Mouse (Mus musculus): Measurements from ENCODE around the gene Pigs.
A peak's percentile ranks its signal among the peaks of the same experiment; 100 is the strongest.

Gene Pigs

DNA sequence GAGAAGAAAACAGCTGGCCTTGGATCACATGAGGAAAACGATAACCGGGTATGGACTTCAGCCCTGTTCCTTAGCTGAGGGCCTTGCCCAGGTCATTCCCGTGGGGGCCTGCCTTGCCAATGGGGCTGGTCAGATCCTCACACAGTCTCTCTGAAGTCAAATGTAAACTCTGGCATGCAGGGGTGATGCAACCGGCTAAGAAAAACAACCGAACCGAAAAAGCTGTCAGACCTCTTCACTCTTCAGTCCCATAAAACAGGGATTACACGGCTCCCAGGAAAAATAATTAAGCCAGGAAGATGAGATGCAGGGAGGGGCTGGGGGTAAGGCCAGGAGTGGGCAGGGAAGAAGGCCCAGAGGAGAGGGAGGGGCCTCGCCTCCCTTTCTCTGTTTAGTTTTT, 35.9 kb downstream of the Pigs start:
- no peak for DNase-seq (ENCODE audit: low spot score in 2 of 2)

DNA sequence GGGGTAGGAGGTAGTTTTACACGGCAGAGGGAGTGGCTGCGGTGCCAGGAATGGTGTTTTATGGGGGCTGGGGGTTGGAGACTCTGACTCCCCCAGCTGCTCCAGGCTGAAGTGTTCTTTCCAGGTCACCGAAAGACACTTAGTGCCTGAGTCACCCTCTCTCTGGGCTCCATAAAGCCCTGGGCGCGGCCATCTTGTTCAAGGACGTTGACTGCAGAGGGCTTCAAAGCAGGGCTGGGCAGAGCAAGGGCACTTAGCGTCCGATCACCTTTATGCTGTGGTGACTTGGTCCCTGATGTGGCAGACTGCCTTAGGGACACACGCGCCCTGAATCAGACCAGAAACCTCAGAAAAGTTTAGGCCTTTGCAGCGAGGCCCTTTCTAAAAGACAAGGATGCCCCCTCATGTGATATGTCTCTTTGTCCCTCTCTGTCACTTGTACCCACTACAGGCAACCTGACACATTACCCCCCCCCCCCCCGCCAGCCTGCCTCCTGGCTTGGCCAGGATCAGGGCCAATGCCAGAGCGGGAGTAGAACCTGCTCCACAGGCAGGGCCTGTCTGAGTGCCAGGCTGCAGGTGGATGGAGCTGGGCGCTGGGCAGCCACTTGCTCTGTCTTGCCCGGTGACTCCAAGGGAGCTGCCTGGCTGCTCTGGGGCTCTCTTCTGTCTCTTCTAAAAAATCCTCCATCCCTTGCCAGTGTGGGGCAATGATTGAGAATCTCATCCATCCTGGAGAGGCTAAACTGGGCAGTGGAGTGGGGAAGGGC, 39.4 kb downstream of the Pigs start:
- peak in 1 of 2 experiments; percentile 75 for DNase-seq (ENCODE audit: low spot score in 2 of 2)

DNA sequence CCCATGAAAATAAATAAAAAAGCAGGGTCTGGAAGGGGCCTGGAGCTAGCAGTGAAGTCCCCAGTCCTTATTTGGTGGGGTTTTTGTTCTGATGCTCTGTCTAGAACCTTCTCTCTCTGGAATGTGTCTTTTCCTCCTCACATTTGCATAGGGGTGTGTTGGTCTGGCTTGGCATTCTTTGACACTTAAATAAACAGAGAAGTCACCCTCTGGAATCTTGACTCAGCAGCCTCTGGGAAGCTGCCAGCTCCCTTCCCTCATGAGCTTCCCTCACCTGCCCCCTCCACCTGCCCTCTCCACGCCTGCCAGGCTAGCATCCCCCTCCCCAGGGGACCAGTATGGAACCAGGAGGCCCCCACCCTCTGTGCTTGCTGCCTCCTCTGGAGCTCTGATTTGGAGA, 42.2 kb downstream of the Pigs start:
- DNase-seq (ENCODE audit: low spot score in 2 of 2): no peak

DNA sequence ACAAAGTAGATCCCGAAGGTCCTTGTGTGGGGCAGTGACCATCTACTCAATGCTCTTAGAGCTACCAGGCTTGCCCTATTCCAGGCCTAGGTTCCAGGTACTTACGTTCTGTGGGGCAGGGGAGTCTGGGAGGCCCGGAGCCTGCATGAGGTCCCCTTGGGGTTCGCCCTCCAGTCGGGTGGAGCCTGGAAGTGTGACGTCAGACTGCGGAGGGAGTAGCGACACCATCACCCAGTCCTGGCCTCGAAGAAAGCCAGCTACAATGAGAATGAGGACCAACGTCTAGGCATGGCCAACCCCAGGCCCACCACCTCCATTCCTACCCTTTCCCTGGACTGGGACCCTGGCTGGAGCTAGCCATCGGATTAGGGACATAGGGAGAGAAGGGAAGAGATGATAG, 43.5 kb downstream of the Pigs start:
- DNase-seq (ENCODE audit: low spot score in 2 of 2): no peak

DNA sequence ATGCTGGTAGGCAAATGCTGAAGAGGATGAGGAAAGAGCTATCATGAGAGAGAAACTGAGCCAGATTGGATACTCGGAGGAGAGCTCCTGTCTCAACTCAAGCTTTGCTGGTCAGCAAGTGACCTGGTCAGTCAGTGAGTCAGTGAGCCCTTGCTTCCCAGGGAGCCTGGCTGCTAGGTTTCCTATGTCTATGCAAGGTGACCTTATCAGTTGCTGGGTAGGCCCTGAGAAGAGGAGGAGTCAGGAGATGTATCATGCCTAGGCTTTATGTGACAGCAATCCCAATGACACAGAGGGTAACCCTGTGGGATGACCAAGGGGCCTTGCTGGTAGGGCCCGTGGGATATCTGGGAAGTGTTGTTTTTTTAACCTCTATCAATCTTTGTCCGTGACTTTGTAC, 44.0 kb downstream of the Pigs start:
- DNase-seq (ENCODE audit: low spot score in 2 of 2): no peak

DNA sequence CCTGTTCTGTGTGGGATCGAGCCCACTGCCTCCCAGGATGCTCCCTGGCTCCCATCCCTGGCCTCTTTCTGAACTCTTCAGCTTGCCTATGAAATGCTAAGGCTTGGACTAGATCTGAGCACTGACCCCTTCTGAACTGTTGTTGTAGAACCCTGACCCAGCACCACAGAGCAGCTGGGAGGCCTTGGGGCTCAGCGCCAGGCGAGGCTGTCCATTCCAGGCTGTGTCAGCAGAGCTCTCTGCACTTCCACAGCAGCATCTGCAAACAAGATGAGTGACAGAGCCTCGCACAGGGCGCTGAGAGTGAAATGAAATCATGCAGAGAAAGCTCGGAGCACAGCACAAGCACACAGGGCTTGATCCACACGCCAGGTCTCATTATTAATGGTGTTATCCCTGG, 44.4 kb downstream of the Pigs start:
- DNase-seq (ENCODE audit: low spot score in 2 of 2): no peak

DNA sequence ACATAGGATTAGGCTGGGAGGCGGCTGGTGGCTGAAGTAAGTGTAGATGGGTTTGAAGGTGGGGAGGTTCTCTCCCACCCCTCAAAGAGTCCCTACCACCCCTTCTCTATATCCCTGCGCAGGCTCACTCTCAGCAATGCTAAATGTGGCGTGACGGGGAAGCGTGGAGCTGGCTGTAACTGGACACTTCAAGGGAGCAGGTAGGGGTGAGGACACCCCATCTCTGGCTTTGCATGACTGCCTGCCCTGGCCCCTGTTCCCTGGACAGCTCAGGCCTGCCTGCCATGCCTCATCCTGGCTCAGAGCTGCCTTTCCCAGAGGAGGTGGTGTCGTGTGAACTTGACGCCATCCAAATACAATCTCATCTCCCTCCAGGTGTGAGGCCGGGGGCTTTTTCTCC, 45.9 kb downstream of the Pigs start:
- no peak for DNase-seq (ENCODE audit: low spot score in 2 of 2)

DNA sequence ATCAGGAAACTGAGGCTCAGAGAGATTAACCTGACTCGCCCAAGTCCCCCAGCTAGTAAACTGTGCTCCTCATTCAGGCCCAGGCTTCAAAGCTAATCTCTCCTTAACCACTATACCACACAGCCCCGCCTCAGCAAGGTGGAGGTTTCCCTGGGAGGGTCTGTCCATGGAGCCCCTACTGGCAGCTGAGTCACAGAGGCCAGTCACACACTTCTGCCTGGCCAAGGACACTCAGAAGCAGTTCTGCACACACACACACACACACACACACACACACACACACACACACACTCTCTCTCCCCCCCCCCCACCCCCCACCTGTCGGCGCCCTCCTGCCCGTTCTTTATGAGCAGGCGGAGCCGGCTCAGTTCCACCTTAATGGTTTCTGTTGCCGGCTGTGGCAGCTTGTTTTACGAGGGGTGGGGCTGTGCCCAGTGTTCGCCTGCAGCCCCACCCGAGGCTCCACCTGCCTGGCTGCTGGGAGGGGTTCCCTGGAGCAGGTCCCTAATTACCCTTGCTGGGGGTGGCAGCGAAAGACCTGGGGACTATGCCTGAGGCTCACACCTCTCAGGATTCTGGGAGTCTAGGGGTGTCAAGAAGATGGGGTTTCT, 49.4 kb downstream of the Pigs start:
- peak; percentile 34 to 57 for DNase-seq (ENCODE audit: low spot score in 2 of 2)

DNA sequence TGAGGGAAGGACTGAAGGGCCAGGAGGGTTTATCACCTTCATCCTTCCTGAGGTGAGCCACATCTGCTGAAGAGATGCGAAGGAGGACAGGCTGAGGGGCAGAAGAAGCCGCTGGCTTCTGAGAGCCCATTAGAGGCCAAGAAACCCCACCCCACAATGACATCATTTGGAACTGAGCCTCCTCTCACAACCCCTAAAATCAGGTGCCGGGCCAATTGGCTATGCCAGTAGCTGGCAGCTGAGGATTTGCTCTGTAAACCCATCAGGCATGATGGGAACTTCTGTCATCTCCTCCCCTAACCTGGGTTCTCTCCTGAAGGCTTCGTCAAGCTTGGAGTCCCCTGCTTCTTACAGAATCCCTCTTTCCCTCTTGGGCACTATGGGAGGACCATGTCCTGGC, 52.1 kb downstream of the Pigs start:
- DNase-seq (ENCODE audit: low spot score in 2 of 2): no peak

DNA sequence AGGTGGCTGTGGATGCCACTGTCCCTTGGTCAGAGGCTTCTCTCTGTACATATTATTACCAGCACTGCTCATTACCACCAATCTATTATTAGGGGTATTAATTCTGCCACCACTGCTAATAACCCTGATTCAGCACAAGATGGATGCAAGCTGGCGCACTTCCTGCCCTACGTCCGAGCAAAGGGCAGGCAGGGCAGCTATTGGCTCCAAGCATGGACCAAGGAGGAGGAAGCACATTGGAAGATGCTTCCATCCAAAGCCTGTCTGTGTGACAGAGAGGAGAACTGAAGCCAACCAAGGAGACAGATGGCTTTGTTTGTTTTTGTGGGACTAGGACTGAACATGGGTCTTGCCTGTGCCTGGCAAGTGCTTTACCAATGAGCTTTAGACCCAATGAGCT, 52.8 kb downstream of the Pigs start:
- no peak for DNase-seq (ENCODE audit: low spot score in 2 of 2)

DNA sequence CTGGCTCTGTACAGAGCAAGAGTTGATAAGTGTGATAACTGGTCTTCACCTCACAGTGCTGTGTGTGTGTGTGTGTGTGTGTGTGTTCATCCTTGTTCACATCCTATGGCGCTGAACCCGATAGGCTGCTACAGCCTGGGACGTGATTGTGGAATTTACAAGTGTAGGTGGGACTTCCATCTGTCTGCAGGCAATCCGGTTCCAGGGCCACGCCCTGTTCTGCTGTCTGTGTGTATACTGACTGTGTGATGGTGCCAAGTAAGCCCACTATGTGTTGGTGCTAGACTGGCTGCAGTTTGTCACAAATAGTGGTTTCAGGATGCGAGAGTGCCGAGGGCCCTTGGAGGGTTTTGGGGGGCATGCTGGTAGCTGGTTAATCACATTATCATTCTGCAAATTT, 54.1 kb downstream of the Pigs start:
- DNase-seq (ENCODE audit: low spot score in 2 of 2): no peak

DNA sequence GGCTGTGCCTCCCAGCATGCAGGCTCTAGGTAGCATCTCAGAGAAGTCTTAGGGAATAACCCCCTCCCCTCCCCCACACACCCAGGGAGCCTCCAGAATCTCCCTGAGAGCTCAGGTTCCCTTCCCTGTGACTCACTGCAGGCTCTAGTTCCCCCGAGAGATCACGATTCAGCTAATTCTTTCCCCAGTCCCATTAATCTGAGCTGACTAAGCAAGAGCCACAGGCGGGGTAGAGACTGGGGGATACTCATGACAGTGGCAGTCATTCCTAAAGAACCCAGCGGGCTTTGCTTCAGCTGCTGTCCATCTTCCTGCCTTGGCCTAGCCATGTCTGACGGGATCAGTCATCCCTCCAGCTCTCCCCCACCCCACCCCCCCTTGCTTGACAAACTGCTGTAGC, 54.5 kb downstream of the Pigs start:
- no peak for DNase-seq (ENCODE audit: low spot score in 2 of 2)

DNA sequence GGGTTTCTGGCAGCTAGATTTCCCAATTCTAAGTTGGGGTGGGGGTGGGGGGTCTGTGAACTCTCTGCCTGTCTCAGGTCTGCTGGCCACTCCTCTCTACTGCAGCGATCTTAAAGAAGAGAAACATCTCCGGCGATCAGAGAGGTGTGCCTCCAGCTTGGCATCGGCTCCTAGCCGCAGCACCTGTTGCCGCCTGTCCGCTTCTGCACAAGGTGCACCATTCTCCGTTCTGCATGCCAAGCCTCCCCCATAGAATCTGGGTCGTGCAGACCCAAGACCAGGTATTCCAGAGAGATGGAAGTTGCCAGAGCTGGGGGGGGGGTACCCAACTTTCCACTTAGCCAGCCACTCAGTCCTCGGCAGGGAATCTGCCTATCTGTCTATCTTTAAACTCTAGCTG, 57.6 kb downstream of the Pigs start:
- no peak for DNase-seq (ENCODE audit: low spot score in 2 of 2)

DNA sequence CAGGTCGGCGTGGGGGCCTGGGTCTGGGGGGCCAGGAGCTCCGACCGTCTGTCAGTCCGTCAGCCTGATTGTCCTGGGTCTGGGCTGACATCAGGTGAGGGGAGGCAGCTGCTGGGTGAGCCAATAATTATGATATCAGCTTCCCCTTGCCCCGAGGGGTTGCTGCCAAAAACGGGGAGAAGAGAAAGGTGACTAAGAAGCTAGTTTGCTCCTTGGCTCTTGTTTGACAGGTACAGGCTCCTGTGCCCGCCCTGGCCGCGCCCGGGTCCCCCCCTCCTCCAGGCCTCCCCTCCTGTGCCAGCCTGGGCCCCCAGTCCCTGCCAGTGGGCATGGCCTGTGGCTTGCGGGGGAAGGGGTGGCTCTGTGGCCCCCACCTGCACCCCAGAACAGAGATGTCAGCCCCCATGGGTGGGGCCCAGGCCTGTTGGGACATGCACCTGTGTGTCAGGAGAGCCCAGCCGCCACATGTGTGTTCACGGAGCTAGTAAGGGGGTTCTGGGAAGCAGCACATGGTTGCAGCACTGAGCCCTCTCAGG, 58.4 kb downstream of the Pigs start, which contains the start of gene Foxn1:
TSS of gene Foxn1 (minus strand) at position 51 of the 536 bp plus-strand sequence.
- DNase-seq (ENCODE audit: low spot score in 2 of 2): peak; percentile 27 to 60

Data from urinary bladder, adult 18-20 months (tissue).